Mouse (Mus musculus): ENCODE measurements around the gene Thop1.

DNA sequence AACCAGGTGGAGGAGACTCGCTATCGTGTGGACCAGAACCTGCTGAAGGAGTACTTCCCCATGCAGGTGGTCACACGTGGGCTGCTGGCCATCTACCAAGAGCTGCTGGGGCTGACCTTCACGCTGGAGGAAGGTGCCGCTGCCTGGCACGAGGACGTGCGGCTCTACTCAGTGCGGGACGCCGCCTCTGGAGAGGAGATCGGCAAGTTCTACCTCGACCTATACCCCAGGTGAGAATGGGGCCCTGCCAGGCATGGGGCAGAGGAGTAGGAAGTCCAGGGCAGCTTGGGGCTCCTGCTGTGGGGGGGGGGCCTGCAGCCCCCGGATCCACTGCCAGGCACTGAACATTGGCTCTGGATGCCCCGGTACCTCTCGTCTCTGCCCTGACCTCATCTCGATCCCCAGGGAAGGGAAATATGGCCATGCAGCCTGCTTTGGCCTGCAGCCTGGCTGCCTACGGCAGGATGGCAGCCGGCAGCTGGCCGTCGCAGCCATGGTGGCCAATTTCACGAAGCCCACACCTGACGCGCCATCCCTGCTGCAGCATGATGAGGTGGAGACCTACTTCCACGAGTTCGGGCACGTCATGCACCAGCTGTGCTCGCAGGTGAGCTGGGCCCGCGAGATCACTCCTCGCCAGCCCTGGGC, 10.3 kb downstream of the Thop1 start:
- TF ChIP-seq POLR2A (IDR thresholded peaks at IDR 0.05; ENCODE audit: control insufficient read depth in 1 of 2, insufficient read depth in 1 of 2, low read depth in 1 of 2, low read length in 2 of 2, poor library complexity in 1 of 2) = no peak
- no peak for TF ChIP-seq CTCF (IDR thresholded peaks at IDR 0.05 in 2 of 3, conservative IDR thresholded peaks at IDR 0.05 in 1 of 3; ENCODE audit: control insufficient read depth in 1 of 3, insufficient read depth in 1 of 3, low read depth in 2 of 3, low read length in 3 of 3, poor library complexity in 1 of 3, severe bottlenecking in 1 of 3)
- no peak for TF ChIP-seq ELF1 (IDR thresholded peaks at IDR 0.05; ENCODE audit: low read depth, low read length)
- TF ChIP-seq SIN3A (IDR thresholded peaks at IDR 0.05; ENCODE audit: low read length) = no peak
- no peak for TF ChIP-seq MEF2A (IDR thresholded peaks at IDR 0.05; ENCODE audit: extremely low read depth, insufficient replicate concordance, low read depth, low read length, poor library complexity, severe bottlenecking)
